Mouse (Mus musculus): Measurements from ENCODE around the gene Asrgl1.
"Not testable (repeated sequence)": the region's sequence is repeated elsewhere in the genome, so short reads cannot be mapped to it uniquely, and the experiment has no call there.

The Asrgl1 gene

DNA sequence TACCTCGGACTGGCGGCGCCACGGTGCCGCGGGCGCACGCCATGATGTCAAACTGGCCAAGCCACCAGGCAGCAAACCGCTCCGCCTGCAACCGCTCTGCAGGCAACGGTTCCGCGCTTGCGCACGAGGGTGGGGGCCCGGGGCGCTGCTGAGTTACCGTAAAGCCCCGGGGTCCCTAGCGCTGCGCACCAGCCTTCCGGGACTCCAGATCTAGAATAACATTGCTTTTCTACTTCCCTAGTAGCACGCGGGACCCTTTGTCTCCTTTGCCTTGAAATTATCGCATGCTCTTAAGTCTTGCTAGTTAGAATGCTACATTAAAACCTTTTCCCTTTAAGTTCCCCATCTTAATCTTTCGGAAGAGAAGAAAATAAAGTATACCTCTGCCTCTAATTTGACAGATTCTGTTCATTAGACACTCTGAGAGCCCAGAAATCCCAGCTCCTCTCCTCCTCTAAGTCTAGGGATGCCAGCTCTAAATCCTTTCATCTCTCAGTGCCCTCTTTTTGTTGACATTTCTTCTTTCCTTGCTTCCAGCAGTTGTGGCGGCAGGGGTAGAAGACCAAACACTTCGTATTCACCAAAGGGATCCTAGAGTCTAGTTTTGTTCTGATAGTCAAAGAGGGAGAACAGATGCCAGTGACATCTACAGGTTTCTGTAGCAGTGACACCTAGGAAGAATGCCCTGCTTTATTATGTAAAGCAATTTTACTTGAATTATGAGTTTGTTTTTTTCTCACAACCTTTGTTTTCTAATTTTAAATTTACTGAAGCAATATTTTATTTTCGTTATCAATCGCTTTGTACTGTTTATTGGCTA is at the start of gene Asrgl1:
Gene Asrgl1, minus strand, starts transcription at position 125 of the 820 bp plus-strand sequence.
- DNase-seq (ENCODE audit: low spot score) = peak; percentile 92

DNA sequence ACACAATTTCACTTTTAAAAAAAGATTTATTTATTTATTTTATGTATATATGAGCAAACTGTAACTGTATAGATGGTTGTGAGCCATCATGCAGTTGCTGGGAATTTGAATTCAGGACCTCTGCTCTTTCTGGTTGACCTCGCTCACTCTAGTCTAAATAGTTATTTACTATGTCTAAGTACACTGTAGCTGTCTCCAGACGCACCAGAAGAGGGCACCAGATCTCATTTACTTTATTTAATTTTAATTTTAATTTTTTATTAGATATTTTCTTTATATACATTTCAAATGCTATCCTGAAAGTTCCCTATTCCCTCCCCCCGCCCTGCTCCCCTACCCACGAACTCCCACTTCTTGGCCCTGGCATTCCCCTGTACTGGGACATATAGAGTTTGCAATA is 10.8 kb upstream of the Asrgl1 start:
- DNase-seq (ENCODE audit: low spot score) = no peak

DNA sequence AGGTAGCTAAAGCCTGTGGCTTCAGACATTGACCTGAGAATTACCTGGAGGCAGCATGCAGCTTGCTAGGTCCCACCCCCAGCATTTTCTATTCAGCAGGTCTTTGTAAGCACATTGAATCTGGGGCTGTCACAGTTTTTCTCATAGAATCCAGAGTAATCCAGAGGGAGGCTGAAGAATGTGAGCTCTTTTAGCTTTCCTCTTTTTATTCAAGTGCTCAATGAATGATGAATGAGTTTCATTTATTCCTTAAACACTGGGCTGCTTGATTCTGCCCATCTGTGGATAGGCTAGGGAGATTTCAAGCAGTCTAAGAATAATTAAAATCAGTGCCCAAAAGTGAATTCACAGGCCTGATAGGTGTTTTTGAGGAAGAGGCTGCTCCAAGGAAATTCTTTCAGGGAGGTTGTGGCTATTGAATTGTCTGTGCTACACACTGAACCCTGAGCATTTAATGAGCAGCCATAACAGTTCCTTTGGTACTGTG is 8.2 kb upstream of the Asrgl1 start:
- peak; percentile 31 for DNase-seq (ENCODE audit: low spot score)

DNA sequence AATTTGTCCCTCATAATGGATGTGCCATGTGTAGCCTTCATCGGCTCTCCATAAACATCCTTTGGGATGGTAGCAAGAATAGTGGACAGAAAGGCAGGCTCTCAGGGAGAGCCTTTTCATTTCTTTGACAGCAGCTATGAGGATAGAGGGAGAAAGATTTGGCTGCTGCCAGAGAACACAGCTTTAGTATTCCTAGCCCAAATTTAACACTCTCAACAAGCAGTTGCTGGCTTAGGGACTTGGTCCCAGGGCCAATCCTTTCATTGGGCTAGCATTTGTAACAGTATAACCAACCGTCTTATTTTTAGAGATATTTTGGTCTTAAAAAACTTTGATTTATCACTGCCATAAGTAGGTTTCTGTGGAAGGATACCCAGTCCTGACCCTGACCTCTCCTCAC is 7.8 kb upstream of the Asrgl1 start:
- no peak for DNase-seq (ENCODE audit: low spot score)

DNA sequence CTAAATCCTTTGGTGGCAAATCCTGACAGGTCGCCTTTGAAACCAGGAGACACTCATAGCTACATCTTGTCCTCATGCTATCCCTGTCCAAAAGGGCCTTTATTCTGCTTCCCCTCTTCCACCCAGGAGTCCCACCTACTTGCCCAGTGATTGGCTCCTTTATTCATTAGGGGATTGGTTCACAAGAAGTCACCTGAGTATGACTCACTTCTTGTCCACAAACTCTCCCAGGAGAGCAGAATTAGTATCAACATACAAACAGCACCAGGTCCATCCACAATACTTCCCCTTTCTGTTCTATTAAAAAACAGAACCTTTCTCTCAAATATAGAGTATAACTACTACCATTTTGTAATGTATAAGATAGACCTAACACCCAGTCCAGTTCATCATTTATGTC is 4.9 kb upstream of the Asrgl1 start:
- DNase-seq (ENCODE audit: low spot score) = not testable (repeated sequence)

DNA sequence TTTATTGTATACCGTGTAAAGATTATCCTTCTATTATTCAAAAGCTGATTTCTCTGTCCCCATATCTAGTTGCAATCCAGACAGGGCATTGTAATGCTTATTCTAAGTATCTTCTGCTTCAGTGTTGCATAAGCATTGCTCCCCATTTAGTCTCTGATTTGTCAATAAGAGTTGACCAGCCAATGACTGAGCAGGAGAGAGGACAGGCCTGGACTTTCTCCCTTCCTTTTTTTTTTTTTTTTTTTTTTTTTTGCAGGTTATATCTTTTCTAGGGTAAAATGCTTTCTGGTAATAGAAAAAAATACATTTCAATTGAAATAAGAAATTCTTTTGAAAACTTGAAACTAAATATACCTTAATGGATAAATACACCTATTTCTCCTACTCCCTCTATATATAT is 1.7 kb upstream of the Asrgl1 start:
- no peak for DNase-seq (ENCODE audit: low spot score)

DNA sequence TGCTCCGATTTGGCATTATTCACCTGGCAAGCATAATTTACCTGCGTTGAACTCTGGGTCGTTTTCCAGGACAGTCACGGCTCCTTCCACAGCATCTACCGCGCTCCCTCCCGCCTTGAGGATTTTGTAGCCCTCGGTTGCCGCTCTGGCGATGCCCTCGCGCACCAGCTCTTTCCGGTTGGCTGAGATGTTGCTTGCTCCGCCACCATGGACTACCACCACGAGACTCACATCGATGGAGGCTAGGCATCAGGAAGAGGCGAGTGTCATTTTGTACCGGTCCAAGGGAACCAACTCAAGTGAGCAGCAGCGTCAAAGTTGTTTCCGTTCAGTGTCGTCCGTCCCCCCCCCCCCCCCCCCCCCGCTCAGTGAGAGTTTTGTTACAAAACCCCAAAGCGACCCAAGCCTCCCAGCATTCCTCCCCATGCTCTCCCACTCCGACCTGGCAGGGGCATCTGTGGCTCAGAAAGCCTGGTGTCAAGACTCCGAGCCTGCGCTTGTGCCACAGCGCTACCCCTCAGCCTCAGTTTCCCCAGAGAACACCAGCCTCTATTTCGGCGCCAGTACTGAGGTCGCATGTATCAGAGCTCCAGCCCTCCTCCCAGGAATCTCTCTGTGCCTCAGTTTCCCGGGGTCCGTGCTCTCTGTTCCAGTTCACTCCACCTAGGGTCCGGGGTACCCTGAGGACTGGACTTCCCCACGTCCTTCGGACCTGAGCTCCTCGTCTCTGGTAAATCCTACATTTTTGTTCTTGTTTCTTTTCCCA is 507 bp downstream of the Asrgl1 start:
- peak; percentile 25 for DNase-seq (ENCODE audit: low spot score)

DNA sequence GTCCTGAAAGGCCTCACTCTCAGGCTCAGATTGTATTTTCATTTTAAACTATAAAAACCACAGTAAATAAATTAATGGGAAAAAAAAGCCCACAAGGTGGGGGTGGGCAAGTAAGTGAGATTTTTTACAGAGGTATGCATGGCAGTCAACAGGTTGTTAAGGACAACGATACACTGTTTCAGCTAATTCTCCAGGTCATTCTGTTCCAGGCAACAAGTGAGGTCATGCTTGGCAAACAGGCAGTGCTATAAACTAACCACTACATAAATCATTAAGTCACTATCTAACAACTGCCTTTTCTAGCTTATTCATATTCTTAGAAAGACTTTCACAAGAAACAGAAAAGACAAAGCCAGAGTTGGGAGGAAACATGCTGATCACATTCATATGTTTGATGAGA is 5.4 kb downstream of the Asrgl1 start:
- no peak for DNase-seq (ENCODE audit: low spot score)

DNA sequence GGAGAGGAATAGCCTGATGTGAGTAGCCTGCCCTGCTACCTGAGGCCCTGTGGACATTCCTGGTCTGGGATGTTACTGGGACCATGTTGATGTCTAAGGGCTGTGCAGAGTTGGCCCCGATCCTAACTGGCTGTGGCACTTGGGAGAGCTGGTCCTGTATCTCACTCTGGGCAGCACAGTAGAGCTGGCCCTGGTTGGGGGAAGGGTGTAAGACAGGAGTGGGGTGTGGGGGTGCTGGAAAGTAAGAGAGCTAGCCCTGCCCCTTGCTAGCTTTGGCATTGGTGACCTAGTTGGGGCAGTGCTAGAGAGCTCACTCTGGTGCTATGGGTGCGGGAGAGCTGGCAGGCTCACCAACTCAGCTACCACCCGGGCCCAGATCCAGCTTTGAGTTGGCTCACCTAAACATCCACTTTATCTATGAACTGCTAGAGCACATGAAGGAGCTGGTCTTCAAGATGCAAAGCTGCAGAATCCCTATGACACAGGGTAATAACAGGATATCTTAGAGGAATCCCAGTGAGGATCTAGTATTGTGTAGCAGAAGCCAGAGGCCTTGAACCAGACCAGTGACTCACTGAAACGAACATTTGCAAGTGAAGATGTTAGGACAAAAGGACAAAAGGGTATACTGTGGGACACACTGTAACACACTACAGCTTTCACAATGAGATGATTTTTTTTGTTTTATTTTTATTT is 6.8 kb downstream of the Asrgl1 start:
- DNase-seq (ENCODE audit: low spot score) = no peak

DNA sequence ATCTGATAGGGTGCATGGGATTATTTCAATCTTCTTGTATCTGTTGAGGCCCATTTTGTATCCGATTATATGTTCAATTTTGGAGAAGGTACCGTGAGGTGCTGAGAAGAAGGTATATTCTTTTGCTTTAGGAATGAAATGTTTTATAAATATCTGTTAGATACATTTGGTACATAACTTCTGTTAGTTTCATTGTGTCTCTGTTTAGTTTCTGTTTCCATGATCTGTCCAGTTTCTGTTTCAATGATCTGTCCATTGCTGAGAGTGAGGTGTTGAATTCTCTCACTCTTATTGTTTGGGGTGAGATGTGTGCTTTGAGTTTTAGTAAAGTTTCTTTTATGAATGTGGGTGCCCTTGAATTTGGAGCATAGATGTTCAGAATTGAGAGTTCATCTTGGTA is 11.4 kb downstream of the Asrgl1 start:
- not testable (repeated sequence) for DNase-seq (ENCODE audit: low spot score)

DNA sequence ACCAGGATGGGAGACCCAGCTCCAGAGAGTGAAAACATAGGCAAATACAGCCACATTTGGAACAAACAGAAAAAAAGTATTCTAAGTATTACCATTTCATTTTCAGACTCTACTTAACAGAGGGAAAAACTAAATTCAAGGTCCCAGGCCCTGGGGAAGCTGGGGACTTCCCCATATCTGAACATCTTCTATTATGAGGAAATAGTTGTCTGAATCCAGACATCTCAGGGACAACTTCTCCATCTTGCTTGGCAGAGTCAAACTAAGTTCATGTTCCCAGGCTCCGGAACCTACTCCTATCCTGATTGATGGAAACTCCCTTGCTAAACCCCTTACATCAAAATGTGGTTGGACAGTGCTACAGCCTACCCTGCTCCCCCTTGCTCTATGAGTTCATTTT is 13.0 kb downstream of the Asrgl1 start:
- no peak for DNase-seq (ENCODE audit: low spot score)

DNA sequence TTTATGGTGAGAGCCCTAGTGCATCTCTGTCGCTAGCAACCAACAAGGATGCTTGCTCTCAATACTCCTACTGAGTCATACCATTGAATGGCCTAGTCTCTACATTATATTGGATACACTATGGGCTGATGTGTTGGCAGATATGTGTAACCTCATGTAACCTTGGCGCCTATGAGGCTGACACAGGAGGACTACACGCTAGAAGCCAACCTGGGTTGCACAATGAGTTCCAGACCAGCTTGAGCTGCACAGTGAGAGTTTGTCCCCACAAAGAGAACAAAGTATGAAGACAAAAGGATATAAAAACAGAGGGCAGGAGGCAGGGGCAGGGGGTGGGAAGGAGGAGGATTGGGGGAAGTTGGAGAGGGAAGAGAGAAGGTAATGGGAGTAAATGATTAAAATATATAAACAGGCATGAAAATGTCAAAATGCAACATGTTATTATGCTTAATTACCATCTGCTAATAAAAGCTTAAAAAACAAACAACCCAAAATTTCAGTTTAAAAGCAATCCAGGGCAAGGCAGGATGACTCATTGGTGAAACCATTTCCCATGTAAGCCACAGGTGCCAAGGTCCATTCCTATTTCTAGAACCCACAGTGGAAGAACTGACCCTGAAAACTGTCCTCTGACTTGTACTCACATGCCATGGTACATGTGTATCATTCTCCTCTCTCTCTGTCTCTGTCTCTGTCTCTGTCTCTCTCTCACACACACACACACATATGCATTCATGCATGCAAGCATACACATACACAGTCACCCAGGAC is 15.6 kb downstream of the Asrgl1 start:
- DNase-seq (ENCODE audit: low spot score) = no peak

DNA sequence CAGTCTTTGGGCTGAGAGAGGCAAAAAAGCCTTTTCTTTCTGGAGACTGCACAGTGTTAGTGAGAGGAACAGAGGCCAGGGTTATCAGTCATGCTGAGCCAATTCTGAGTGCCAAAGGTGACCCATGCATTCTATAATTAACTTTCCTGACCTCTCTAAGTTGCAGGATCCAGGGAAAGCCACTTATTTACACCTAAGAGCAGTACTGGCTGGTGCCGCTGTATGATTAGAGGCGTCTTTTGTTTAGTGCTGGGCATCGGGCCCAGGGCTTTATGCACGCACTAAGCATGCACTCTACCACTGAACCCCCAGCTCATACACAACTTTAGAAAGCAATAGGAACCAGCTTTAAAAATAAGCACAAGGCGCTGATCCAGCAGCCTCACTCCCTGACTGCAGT is 18.2 kb downstream of the Asrgl1 start:
- no peak for DNase-seq (ENCODE audit: low spot score)

DNA sequence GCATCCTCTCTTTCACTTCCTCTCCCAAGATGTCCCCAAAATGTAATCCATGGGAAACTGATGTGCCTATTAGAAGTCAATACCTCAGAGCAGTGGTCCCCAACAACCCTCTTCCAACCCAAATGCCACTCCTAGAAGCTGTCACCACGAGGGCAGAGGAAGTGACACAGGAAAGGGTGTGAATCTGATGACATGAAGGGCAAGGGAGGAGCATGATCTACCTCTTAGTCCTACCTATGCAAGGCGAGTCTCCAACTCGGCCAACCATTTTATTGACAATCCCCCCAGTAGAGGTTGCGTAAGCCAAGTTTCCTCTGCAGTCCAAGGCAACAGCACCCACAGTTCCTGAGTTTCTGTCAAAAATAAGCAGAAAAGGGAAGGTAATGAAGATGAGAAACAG is 19.2 kb downstream of the Asrgl1 start:
- no peak for DNase-seq (ENCODE audit: low spot score)

DNA sequence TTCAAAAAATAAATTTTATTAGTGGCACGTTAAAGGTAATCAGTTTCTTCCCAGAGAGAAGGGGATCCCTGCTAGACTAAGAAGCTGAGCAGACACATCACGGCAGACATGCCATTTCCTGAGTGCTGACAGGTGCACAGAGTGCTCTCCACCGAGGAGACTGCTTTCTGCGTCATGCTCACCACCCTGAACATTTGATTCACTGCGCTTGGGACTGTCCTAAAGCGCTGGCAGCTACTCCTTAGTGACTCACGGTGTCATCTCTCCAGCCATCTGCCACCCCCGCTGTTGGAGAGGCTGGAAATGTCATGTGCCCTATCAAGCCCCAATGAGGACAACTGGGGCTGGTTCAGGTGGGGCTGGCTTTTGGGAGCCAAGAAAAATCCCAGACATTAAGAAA is 23.4 kb downstream of the Asrgl1 start:
- DNase-seq (ENCODE audit: low spot score) = no peak

DNA sequence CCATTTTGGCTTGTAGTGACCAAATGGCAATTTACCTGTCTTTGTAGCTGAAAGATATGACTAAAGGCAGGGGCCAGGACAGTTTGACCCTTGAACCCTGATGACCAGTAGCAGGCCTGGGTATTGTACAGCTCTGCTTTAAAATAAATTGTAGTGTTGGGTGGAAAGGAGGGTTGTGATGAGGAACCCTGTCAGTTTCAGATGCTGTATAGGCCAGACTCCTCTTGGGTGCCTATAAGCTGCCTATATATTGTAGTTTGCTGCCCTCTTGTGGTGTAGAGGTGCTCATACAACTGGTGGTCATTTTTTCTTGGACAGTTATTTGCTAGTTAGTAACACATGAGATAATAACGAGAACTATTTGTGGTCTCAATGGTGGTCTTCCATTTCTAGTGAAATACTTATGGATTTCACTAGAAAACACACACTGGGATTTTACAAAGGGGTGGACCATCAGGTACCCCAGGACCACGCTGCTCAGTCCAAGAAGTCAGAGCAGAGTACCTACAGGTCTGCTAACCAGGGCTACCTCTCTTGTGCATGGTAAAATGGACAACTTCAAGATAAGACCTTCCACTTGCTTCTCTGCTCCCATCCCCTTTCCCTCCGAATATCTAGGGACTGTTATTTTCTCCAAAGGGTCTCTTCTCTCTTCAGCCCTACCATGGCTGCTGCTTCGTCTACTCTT is 25.1 kb downstream of the Asrgl1 start:
- peak; percentile 67 for DNase-seq (ENCODE audit: low spot score)

DNA sequence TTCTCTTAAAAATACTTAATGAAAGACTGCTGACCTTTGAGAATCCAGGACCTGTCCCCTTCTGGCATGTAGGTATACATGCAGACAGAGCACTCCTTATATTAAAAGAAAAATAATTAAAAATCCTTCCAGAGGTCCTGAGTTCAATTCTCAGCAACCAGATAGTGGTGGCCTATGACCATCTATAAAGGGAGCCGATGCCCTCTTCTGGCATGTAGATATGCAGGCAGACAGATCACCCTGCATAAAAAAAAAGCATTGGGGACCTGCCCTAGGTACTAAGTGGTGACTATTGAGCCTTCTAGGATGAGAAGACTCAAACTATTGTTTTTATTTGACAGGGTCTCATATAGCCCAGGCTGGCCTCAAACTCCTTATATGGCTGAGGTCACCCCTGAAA is 26.9 kb downstream of the Asrgl1 start:
- no peak for DNase-seq (ENCODE audit: low spot score)

DNA sequence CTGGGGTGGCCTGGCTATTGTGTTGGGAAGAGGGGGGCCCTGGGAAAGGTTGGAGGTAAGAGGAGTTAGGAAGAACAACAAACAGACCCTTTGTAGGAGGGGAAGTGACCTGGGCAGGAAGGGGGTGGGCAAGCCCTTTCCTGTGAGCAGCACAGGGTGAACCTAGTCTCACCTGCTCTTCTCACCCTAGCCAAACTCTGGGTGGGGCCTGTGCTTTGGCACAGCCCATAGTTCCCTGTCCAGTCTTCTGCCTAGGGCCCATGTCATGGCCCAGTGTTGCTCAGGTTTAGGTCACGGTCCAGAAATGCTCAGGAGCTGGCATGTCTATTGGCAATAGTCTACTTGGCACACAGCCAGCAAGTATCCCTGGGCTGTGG is 28.1 kb downstream of the Asrgl1 start:
- DNase-seq (ENCODE audit: low spot score) = no peak

DNA sequence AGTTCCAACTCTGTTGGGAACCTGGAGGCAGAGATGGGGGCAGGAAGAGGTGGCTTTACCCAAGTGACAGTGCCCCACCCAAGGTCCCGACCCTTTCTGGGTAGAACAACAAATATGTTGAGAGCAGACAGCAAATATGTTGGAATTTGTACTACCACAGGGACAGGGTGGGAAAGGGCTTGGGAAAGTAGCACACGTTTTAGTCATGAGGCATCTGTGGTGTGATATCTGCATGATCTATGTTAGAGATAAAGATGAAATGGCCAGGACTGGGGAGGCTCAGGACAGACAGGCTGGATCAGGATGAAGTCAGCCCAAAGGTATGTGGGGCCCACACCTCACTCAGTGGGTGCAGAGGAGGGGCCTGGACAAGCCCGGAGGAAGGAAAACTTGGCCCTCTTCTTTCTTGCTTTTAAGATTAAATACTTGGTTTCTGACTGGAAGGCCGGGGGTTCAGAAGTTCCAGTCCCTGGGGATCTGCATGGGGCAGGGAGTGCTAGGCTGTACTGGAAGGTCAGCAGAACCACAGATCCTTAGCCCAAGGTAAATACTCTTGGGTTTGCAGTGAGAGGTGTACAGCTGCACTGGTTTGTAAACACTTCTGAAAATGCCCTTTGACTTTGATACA is 28.6 kb downstream of the Asrgl1 start:
- DNase-seq (ENCODE audit: low spot score) = no peak

DNA sequence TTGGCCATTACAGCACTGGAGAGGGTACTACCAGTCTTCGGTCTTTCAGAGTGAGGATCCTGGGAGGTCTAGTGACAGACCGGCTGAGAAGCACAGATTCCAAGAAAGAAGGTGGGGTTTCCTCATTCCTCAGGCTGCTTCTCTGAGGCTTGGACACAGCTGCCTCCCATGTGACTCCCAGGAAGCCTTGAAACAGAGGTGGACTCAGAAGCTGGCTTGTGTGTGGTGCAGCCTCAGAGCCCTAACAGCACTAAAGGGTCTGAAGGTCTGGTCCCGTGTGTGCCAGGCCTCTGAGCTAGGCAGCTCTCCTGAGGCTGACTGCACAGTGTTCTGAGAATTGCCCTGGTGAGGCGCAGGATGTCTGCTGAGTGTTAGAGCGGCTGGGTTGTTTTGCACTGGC is 29.3 kb downstream of the Asrgl1 start:
- DNase-seq (ENCODE audit: low spot score) = no peak

DNA sequence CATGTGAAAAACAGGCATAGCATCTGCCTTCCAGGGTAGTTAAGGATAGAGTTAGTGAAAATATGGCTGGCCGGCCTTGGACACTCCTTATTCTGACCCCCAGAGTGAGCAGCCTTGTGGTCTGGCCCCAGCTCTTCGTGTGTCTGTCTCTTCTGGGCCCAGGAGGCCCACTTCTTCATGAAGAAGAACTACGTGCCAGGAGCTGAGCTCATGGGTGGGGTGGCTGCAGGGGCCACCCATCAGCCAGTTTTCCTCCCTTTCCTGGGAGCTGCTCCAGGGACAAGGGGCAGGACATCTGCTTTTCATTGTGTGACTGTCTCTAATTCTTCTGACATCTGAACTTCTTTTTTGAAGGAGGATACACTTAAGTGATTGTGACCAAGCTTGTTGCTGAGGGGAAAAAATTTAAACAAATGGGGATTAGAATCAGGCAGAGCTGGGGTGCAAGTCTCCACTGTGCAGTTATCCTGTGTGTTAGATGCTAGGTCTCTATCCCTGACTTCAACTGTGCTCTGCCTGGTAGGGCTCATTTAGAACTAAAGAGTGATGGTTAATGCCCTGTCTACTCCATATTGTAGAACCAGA is 30.2 kb downstream of the Asrgl1 start:
- no peak for DNase-seq (ENCODE audit: low spot score)
